Mouse (Mus musculus) cortical plate, adult 2 months (tissue): ENCODE data around the gene P4ha3. TPM values are rescaled to one million over a fixed set of nuclear protein-coding genes. Genes with fewer than 3 reads are reported as not detected.

Experiments used
- H3K27ac ChIP-seq: fragments of 200-500 bp; 2 replicates; pipeline ENCODE4 v1.5.1; 2012; ENCODE audit warnings: low read length, control low read depth, inconsistent platforms; ENCODE audit not compliant: insufficient read depth
- H3K4me1 ChIP-seq: fragments of 200-500 bp; 2 replicates; pipeline ENCODE4 v1.6.1; 2011; ENCODE audit warnings: low read length; ENCODE audit not compliant: control insufficient read depth, insufficient read depth
- H3K4me3 ChIP-seq: fragments of 200-500 bp; 2 replicates; pipeline ENCODE4 v1.5.1; 2011; ENCODE audit warnings: mild to moderate bottlenecking, low read length, control low read depth; ENCODE audit not compliant: insufficient read depth
- CTCF ChIP-seq: fragments of 200-500 bp; IDR thresholded peaks from 2 replicates; pipeline ENCODE4 v1.5.1; 2011; ENCODE audit warnings: mild to moderate bottlenecking, control low read depth, low read length; ENCODE audit not compliant: insufficient read depth; ENCODE audit errors: extremely low read depth
- POLR2A ChIP-seq: fragments of 200-500 bp; IDR thresholded peaks from 2 replicates; pipeline ENCODE4 v1.6.1; 2011; ENCODE audit warnings: mild to moderate bottlenecking, low read length, control low read depth; ENCODE audit not compliant: insufficient read depth; ENCODE audit errors: extremely low read depth
- polyA plus RNA-seq: library from polyadenylated mRNA; depleted of rRNA; stranded (reverse); fragments of >200 nt; gene quantifications from 2 replicates; pipeline ENCODE4 v1.2.3, GENCODE M21; 2012; rRNA removed

Gene P4ha3
- polyA plus RNA-seq, 1 experiment: 3.7 TPM

DNA sequence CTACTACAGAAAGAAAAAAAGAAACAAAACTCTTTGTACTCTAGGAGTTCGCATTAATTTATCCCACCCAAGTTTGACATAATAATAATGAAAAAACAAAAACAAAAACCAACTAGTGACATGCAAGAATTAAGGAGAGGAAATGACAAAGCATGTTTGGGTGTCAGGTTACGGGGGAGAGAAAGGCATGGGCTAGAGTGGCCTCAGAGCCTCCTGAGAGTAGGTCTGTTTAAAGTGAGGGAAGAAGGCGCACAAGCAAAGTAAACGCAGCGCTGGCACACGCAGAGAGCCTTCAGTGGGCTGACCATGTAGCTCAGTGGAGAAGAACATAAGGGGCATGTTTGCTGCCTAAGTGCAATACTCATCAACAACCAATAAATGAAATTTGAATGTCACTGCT is 79.6 kb downstream of the P4ha3 start:
- H3K4me3 ChIP-seq: no peak overlapping the region
- H3K4me1 ChIP-seq: peaks cover 6% of the 10 kb centered on the region
- H3K27ac ChIP-seq: no peak overlapping the region
- TF ChIP-seq CTCF (no peak), POLR2A (no peak)

Other genes with a start within 250 kb of the P4ha3 start
- gene Pold3, start 164.0 kb upstream of the P4ha3 start, polyA plus RNA-seq: 31.2 and 31.8 TPM in 2 replicates
- 7.8 and 8.9 TPM in 2 replicates for gene Lipt2, start 126.2 kb upstream of the P4ha3 start, polyA plus RNA-seq
- 0.44 and 0.57 TPM in 2 replicates for gene Kcne3, start 109.0 kb upstream of the P4ha3 start, polyA plus RNA-seq
- 91.0 and 97.7 TPM in 2 replicates for gene Pgm2l1, start 58.1 kb upstream of the P4ha3 start, polyA plus RNA-seq
- 17.6 and 19.6 TPM in 2 replicates for gene C2cd3, start 86.7 kb downstream of the P4ha3 start, polyA plus RNA-seq
- gene Ppme1, start 86.8 kb downstream of the P4ha3 start, polyA plus RNA-seq: 290 and 303 TPM in 2 replicates
- gene Ucp3, start 187.5 kb downstream of the P4ha3 start, polyA plus RNA-seq: 4.4 and 4.6 TPM in 2 replicates
- gene Ucp2, start 207.8 kb downstream of the P4ha3 start, polyA plus RNA-seq: 37.0 and 42.0 TPM in 2 replicates
- gene Dnajb13, start 229.4 kb downstream of the P4ha3 start, polyA plus RNA-seq: 0.85 and 1.1 TPM in 2 replicates